Mouse (Mus musculus): Measurements from ENCODE around the gene Kirrel3. TPM values are rescaled to one million over a fixed set of nuclear protein-coding genes. Genes with fewer than 3 reads are reported as not detected.
A peak's percentile ranks its signal among the peaks of the same experiment; 100 is the strongest.

Gene Kirrel3
- polyA plus RNA-seq, 1 experiment from 2014 or later, result 11.4 TPM

DNA sequence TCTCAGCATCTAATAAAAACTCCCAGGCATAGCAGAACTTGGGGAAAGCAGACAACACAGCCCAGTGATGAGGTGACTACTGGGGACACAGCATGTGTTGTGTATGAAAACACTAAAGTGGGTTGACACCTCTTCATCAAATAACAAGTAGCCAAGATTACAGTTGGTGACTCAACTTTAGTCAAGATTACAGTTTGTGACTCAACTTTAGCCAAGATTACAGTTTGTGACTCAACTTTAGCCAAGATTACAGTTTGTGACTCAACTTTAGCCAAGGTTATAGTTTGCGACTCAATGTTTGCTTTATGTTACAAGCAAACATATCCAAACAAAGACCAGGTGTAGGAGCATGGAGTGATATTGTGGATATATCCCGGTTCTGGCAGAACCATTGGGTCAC lies 7.2 kb upstream of the Kirrel3 start:
- no peaks in the 10 kb centered on the region for H3K9me3 ChIP-seq
- H3K27ac ChIP-seq, result no peak overlapping the region
- H3K4me3 ChIP-seq (replicated peaks), result no peak overlapping the region
- no peak overlapping the region for H3K4me2 ChIP-seq
- H3K9ac ChIP-seq, result no peak overlapping the region
- WGBS, result 93% methylated on average over 2 of the region's 2 CpGs
- no peak for ATAC-seq (ENCODE audit: low FRiP score)
- no peaks in the 10 kb centered on the region for H3K27me3 ChIP-seq
- peaks cover 4% of the 10 kb centered on the region for H3K4me1 ChIP-seq
- H3K36me3 ChIP-seq (replicated peaks), result no peaks in the 10 kb centered on the region

DNA sequence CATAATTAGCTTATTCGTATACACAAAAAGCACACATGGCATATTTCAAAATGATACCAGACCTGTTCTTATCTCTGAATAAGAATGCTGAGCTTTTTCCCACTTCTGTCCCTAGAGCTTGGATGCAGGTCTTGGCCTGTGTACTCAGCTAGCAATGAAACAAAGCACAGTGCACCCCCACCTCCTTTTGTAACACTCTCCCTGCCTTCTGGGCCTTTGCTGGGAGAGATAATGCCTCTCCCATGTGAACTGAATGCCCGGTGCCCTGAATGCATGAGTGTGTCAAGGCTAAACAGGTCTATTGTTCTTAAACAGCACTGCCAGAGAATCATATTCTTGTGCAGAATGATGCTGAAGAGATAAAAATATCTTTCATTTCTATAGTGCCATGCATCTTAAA lies 2.5 kb upstream of the Kirrel3 start:
- Histone ChIP-seq H3K4me1 (peaks cover 21% of the 10 kb centered on the region), H3K36me3 (replicated peaks) (no peaks in the 10 kb centered on the region), H3K9me3 (no peaks in the 10 kb centered on the region), H3K27ac (no peak overlapping the region), H3K4me2 (no peak overlapping the region), H3K9ac (no peak overlapping the region), H3K4me3 (replicated peaks) (no peak overlapping the region), H3K27me3 (peaks cover 32% of the 10 kb centered on the region)
- 49% methylated on average over 2 of the region's 2 CpGs for WGBS
- ATAC-seq (ENCODE audit: low FRiP score), result no peak

- ATAC-seq (ENCODE audit: low FRiP score), result no peak
- Histone ChIP-seq H3K4me1 (peaks cover 27% of the 10 kb centered on the region), H3K27me3 (peaks cover 42% of the 10 kb centered on the region), H3K4me3 (replicated peaks) (no peak overlapping the region), H3K9ac (no peak overlapping the region), H3K9me3 (no peaks in the 10 kb centered on the region), H3K27ac (no peak overlapping the region), H3K4me2 (no peak overlapping the region), H3K36me3 (replicated peaks) (no peaks in the 10 kb centered on the region)
- 52% methylated on average over 6 of the region's 6 CpGs for WGBS
These were observed 1.0 kb upstream of the Kirrel3 start for GRCm38 (mm10) chr9:34484665-34485064.

DNA sequence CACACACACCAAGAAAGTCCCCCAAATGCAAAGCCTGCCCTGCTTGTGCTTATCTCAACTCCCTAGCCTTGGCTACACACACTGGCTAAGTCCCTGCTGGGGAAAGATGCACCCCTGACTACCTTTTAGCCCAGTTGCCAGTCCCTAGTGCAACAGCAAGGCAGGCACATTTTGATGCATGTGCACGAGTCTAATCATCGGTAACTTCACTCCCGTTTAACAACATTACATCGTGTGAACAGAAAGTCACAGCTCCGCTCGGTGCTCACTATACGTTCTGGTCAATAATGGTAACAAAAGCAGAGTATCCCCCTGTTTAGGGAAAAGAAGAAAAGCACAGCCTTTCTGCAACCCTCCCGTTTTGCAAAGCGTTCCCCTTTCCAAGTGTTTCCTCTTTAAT lies 2.6 kb downstream of the Kirrel3 start:
- Histone ChIP-seq H3K9ac (peak overlapping the region; percentile 67; the same call in 1 of the 2 replicates), H3K4me1 (peaks cover 28% of the 10 kb centered on the region), H3K4me3 (replicated peaks) (peak overlapping the region; percentile 58), H3K27me3 (peaks cover 76% of the 10 kb centered on the region), H3K36me3 (replicated peaks) (no peaks in the 10 kb centered on the region), H3K9me3 (no peaks in the 10 kb centered on the region), H3K4me2 (peak overlapping the region; percentile 83), H3K27ac (0 out of 2 replicates have a peak overlapping the region, but pooled peaks have one; percentile 19)
- WGBS, result 0% methylated on average over 9 of the region's 9 CpGs
- peak; percentile 28 for ATAC-seq (ENCODE audit: low FRiP score)

DNA sequence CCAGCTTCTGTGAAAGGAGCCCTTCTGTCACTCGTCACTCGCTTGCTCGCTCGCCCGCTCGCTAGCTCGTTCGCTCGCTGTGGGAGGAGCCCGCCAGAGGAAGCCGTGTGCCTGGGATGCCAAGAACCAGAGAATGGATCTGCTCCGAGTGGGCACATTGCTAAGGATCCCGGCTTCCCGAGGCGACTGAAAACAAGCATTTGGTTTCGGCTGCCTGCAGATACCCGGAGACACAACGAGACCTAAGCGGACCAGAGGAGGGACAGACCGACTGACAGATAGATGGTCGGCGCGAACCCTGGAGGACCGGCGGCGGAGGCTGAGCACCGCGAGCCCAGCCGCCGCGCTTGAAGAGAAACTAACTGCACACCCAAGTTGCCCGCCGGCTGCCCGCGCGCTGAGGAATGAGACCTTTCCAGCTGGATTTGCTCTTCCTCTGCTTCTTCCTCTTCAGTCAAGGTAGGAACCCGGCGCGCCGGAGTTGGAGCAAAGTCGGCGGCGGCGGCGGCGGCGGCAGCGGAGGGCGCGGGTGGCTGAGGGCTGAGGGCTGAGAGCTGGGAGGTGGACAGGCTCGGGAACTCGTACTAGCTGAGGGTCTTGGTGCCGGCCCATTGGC lies 3.1 kb downstream of the Kirrel3 start:
- peak; percentile 84 for ATAC-seq (ENCODE audit: low FRiP score)

DNA sequence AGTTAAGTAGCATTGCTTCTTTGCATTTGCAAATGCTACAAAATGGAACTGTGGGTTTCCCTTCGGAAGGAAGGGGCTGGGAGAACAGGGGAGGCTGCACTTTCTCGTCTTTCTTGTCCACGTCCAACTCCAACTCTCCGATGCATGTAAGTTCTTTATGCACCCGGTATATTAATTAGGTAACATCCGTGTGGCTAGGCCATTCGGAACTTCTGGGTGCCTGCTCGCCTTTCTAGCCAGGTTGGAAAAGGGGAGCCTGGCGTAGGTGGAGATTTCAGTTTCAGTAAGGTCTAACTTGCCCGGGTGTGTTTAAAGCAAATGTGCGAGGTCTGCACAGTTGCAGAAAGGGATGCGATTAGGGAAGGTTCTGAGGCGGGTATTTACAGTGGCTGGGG lies 3.6 kb downstream of the Kirrel3 start:
- H3K27ac ChIP-seq, result no peak overlapping the region
- ATAC-seq (ENCODE audit: low FRiP score), result no peak
- peak overlapping the region; percentile 67 for H3K9ac ChIP-seq
- peaks cover 29% of the 10 kb centered on the region for H3K4me1 ChIP-seq
- no peaks in the 10 kb centered on the region for H3K9me3 ChIP-seq
- peak overlapping the region; percentile 58 for H3K4me3 ChIP-seq (replicated peaks)
- H3K36me3 ChIP-seq (replicated peaks), result no peaks in the 10 kb centered on the region
- H3K4me2 ChIP-seq, result peak overlapping the region; percentile 83
- peaks cover 79% of the 10 kb centered on the region for H3K27me3 ChIP-seq
- WGBS, result under 1% methylated on average over 13 of the region's 13 CpGs

More for the DNA sequence above, 3.1 kb downstream of the Kirrel3 start:
- peak overlapping the region; percentile 83 for H3K4me2 ChIP-seq
- H3K4me3 ChIP-seq (replicated peaks), result peak overlapping the region; percentile 58
- H3K9ac ChIP-seq, result peak overlapping the region; percentile 67
- WGBS, result under 1% methylated on average over 53 of the region's 53 CpGs
- H3K27ac ChIP-seq, result 0 out of 2 replicates have a peak overlapping the region, but pooled peaks have one; percentile 19
- H3K9me3 ChIP-seq, result no peaks in the 10 kb centered on the region
- H3K36me3 ChIP-seq (replicated peaks), result no peaks in the 10 kb centered on the region
- peaks cover 29% of the 10 kb centered on the region for H3K4me1 ChIP-seq
- peaks cover 79% of the 10 kb centered on the region for H3K27me3 ChIP-seq

DNA sequence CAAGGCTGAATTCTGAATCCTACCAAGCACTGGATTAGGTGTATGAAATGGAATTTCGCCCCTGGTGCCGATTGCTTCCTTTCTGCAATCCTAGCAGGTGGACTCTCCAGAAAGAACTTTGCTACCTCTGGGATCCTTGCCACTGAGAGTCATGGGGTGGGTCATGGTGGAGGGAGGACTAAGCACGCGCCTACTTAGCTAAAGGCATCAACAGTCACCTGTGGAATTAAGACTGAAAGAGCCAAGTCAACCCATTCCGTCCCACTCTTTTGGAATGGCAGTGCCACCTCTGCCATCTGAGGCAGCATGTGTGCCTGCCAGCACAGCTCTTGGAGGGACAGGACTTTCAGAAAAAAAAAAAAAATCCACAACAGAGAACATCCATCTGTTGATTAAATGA lies 4.1 kb downstream of the Kirrel3 start:
- Histone ChIP-seq H3K4me3 (replicated peaks) (peak overlapping the region; percentile 58), H3K4me2 (peak overlapping the region; percentile 83), H3K27ac (no peak overlapping the region), H3K9me3 (no peaks in the 10 kb centered on the region), H3K27me3 (peaks cover 74% of the 10 kb centered on the region), H3K9ac (peak overlapping the region; percentile 67; the same call in 1 of the 2 replicates), H3K4me1 (peaks cover 29% of the 10 kb centered on the region), H3K36me3 (replicated peaks) (no peaks in the 10 kb centered on the region)
- 17% methylated on average over 5 of the region's 5 CpGs for WGBS
- ATAC-seq (ENCODE audit: low FRiP score), result no peak

- Histone ChIP-seq H3K4me3 (replicated peaks) (no peak overlapping the region), H3K4me2 (no peak overlapping the region), H3K9ac (no peak overlapping the region), H3K4me1 (peaks cover 16% of the 10 kb centered on the region), H3K9me3 (no peaks in the 10 kb centered on the region), H3K27ac (no peak overlapping the region), H3K36me3 (replicated peaks) (no peaks in the 10 kb centered on the region), H3K27me3 (peaks cover 64% of the 10 kb centered on the region)
- WGBS, result 43% methylated on average over 3 of the region's 3 CpGs
- ATAC-seq (ENCODE audit: low FRiP score), result no peak
These were observed 6.4 kb downstream of the Kirrel3 start for GRCm38 (mm10) chr9:34492121-34492520.

DNA sequence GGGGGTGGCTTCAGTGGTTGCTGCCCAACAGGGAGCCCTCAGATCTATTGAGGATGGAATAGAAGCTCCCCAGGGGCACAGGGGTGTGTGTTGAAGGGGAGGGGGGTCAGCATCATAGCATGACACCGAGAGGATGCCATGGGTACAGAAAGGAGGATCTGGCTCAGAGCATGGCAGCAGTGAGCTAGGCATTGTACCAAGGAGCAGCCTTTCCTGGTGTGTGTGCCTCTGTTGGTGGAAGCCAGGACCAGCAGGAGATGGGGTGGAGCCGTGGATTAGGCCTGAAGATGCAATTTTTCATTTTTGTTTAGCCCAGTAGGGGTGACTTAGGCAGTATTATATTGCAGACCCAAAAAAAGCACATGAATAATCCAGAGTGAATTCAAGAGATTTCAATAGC lies 7.9 kb downstream of the Kirrel3 start:
- no peak for ATAC-seq (ENCODE audit: low FRiP score)
- H3K4me3 ChIP-seq (replicated peaks), result no peak overlapping the region
- no peaks in the 10 kb centered on the region for H3K9me3 ChIP-seq
- no peak overlapping the region for H3K9ac ChIP-seq
- WGBS, result 13% methylated on average over 2 of the region's 2 CpGs
- H3K27ac ChIP-seq, result no peak overlapping the region
- H3K4me2 ChIP-seq, result no peak overlapping the region
- peaks cover 63% of the 10 kb centered on the region for H3K27me3 ChIP-seq
- no peaks in the 10 kb centered on the region for H3K36me3 ChIP-seq (replicated peaks)
- H3K4me1 ChIP-seq, result peaks cover 12% of the 10 kb centered on the region

DNA sequence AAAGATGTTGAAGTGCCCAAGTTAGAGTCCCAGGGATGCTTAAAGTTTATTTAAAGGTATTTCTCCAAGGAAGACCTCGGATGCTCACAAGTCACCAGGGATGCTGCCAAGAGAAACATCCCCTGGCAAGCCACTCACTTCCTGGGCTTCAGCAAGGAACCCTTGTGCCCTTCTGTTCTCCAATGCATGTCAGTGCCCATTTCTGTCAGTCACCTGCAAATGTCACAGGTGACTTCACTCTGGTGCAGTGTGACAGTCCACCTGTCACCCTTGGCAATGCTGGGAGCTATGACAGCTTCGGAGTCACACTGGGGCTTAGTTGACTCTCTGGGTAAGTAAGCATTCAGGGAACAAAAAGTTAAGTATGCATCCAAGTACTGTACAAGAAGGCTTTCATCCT lies 12.4 kb downstream of the Kirrel3 start:
- H3K9ac ChIP-seq, result no peak overlapping the region
- no peak overlapping the region for H3K27ac ChIP-seq
- WGBS, result 90% methylated on average over 2 of the region's 2 CpGs
- H3K36me3 ChIP-seq (replicated peaks), result no peaks in the 10 kb centered on the region
- peaks cover 3% of the 10 kb centered on the region for H3K4me1 ChIP-seq
- H3K9me3 ChIP-seq, result no peaks in the 10 kb centered on the region
- H3K4me3 ChIP-seq (replicated peaks), result no peak overlapping the region
- ATAC-seq (ENCODE audit: low FRiP score), result no peak
- H3K4me2 ChIP-seq, result no peak overlapping the region
- peaks cover 30% of the 10 kb centered on the region for H3K27me3 ChIP-seq

GRCm38 (mm10) chr9:34498651-34499050 lies 13.0 kb downstream of the Kirrel3 start:
- Histone ChIP-seq H3K9ac (no peak overlapping the region), H3K4me2 (no peak overlapping the region), H3K4me1 (no peaks in the 10 kb centered on the region; the same call in 1 of the 2 replicates), H3K36me3 (replicated peaks) (no peaks in the 10 kb centered on the region), H3K27me3 (peaks cover 27% of the 10 kb centered on the region), H3K9me3 (no peaks in the 10 kb centered on the region), H3K27ac (no peak overlapping the region), H3K4me3 (replicated peaks) (no peak overlapping the region)
- WGBS, result 8% methylated on average over 5 of the region's 5 CpGs
- peak; percentile 82 for ATAC-seq (ENCODE audit: low FRiP score)

- H3K4me1 ChIP-seq, result peaks cover 10% of the 10 kb centered on the region; the same call in 1 of the 2 replicates
- 84% methylated on average over 2 of the region's 2 CpGs for whole genome bisulfite sequencing
- H3K36me3 ChIP-seq (replicated peaks), result no peaks in the 10 kb centered on the region
- no peaks in the 10 kb centered on the region for H3K9me3 ChIP-seq
- no peak overlapping the region for H3K9ac ChIP-seq
- no peak for ATAC-seq (ENCODE audit: low FRiP score)
- H3K27me3 ChIP-seq, result no peaks in the 10 kb centered on the region
- H3K4me2 ChIP-seq, result no peak overlapping the region
- H3K4me3 ChIP-seq (replicated peaks), result no peak overlapping the region
- H3K27ac ChIP-seq, result no peak overlapping the region
These were observed 21.5 kb downstream of the Kirrel3 start for GRCm38 (mm10) chr9:34507164-34507563.

GRCm38 (mm10) chr9:34518861-34519260 lies 33.2 kb downstream of the Kirrel3 start:
- no peaks in the 10 kb centered on the region for H3K9me3 ChIP-seq
- no peaks in the 10 kb centered on the region for H3K36me3 ChIP-seq (replicated peaks)
- no peak overlapping the region for H3K4me3 ChIP-seq (replicated peaks)
- H3K9ac ChIP-seq, result no peak overlapping the region
- H3K27me3 ChIP-seq, result no peaks in the 10 kb centered on the region
- H3K4me1 ChIP-seq, result no peaks in the 10 kb centered on the region
- ATAC-seq (ENCODE audit: low FRiP score), result no peak
- no peak overlapping the region for H3K4me2 ChIP-seq
- no peak overlapping the region for H3K27ac ChIP-seq
- WGBS, result 91% methylated on average over 6 of the region's 6 CpGs
